Mouse (Mus musculus) neutrophil, adult 83 days (primary cell): ENCODE data around the gene Slc22a8. TPM values are rescaled to one million over a fixed set of nuclear protein-coding genes. Genes with fewer than 3 reads are reported as not detected.

Source experiments
- total RNA-seq, 2 experiments: library from RNA; stranded (reverse); gene quantifications; one replicate each; pipeline ENCODE4 v1.2.4; 2023

Slc22a8 gene
- total RNA-seq = not detected

DNA sequence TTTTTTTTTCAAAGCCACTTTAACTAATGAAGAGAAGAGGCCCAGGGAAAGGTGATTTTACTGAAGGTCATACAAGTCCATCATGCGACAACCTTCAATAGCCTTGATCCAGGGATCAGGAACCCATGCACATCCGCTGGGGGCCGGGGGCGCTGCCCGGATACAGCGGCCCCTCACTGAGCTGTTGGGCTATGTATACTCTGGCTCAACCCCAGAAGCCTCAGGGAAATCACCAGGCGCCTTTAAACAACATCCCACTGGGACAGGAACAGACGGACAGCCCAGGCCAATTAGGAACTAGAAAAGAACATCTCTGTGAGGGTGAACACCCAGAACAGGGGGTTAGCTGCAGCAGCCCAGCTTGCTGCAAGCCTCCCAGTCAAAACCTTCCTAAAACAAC is at the start of gene Slc22a8:
Gene Slc22a8, plus strand, starts transcription at position 301 of the 400 bp plus-strand sequence.

DNA sequence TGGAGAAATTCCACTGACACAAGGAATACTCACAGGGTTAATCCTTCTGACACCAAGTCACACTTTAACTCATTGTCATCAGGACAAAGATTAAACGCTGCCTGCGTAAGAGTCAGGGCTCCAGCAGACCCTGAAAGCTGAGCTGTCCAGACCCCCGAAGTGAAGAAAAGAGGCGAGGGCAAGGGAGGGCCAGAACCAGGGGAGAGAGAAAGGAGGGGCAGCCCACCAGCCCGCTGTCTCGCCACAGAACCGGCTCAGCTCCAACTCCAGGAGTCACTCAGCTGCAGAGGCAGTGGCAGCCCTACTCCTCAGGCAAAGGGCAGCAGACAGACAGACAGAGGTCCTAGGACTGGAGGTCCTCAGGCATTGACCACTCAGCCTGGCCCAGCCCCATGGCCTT is 26.9 kb downstream of the Slc22a8 start, which contains the start of gene Slc22a6:
Gene Slc22a6, plus strand, starts transcription at position 136 of the 400 bp plus-strand sequence.

Other genes starting within 250 kb of the Slc22a8 start
- not detected for gene Slc22a30, start 186.1 kb upstream of the Slc22a8 start, total RNA-seq
- gene Slc22a6, start 26.8 kb downstream of the Slc22a8 start, total RNA-seq = not detected
- gene Chrm1, start 72.5 kb downstream of the Slc22a8 start, total RNA-seq = under 1 TPM; 0.07 to 0.39 TPM
- 100 to 1,000 TPM; 110 to 140 TPM for gene Slc3a2, start 132.1 kb downstream of the Slc22a8 start, total RNA-seq
- gene Wdr74, start 144.6 kb downstream of the Slc22a8 start, total RNA-seq = 10 to 100 TPM; 18.5 to 22.5 TPM
- 1 to 10 TPM in 1 of 2 experiments, not detected in 1; 1.6 TPM for gene 1700092M07Rik, start 149.5 kb downstream of the Slc22a8 start, total RNA-seq
- gene Stx5a, start 150.2 kb downstream of the Slc22a8 start, total RNA-seq = 10 to 100 TPM; 95.0 to 99.4 TPM
- gene Nxf1, start 165.8 kb downstream of the Slc22a8 start, total RNA-seq = 100 to 1,000 TPM; 148 to 149 TPM
- 10 to 100 TPM; 24.2 to 30.1 TPM for gene Tmem223, start 179.7 kb downstream of the Slc22a8 start, total RNA-seq
- gene Tmem179b, start 183.2 kb downstream of the Slc22a8 start, total RNA-seq = 10 to 100 TPM; 81.5 to 81.7 TPM
- gene Taf6l, start 195.2 kb downstream of the Slc22a8 start, total RNA-seq = 10 to 100 TPM; 12.6 to 14.4 TPM
- 10 to 100 TPM; 42.9 to 43.0 TPM for gene Polr2g, start 207.3 kb downstream of the Slc22a8 start, total RNA-seq
- gene Zbtb3, start 211.3 kb downstream of the Slc22a8 start, total RNA-seq = 1 to 10 TPM; 1.1 to 1.4 TPM
- 10 to 100 TPM; 25.6 to 25.7 TPM for gene Ttc9c, start 228.1 kb downstream of the Slc22a8 start, total RNA-seq
- gene Hnrnpul2, start 228.8 kb downstream of the Slc22a8 start, total RNA-seq = 10 to 100 TPM; 91.2 to 95.0 TPM
- 10 to 100 TPM in 1 of 2 experiments, 1 to 10 TPM in 1; 3.1 to 11.6 TPM for gene AC129217.1, start 238.5 kb downstream of the Slc22a8 start, total RNA-seq
- gene Bscl2, start 246.2 kb downstream of the Slc22a8 start, total RNA-seq = 10 to 100 TPM; 57.2 to 57.4 TPM
- gene Gng3, start 247.9 kb downstream of the Slc22a8 start, total RNA-seq = under 1 TPM in 1 of 2 experiments, not detected in 1; 0.33 TPM